Mouse (Mus musculus): ENCODE results near the gene Cdk13.

Cdk13 gene

GRCm38 (mm10) chr13:17804909-17805613 lies at the start of gene Cdk13:
Gene Cdk13, minus strand, starts transcription at chr13:17805097.
- peak; percentile 99 for DNase-seq (ENCODE audit: low spot score)

DNA sequence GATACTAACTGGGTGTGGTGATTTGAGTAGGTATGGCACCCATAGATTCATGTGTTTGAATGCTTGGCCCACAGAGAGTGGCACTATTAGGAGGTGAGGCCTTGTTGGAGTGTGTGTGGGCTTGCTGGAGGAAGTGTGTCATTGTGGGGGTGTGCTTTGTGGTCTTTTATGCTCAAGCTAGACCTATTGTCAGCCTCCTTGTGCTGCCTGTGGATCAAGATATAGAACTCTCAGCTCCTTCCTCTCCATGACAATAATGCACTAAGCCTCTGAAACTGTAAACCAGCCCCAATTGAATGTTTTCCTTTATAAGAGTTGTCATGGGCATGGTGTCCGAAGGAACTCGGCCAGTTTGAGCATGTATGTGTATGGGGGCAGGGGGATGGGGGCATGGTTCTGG lies 38.4 kb upstream of the Cdk13 start:
- no peak for DNase-seq (ENCODE audit: low spot score)

- DNase-seq (ENCODE audit: low spot score) = no peak
Observed at GRCm38 (mm10) chr13:17842756-17843155, 37.9 kb upstream of the Cdk13 start.

GRCm38 (mm10) chr13:17839137-17839536 lies 34.2 kb upstream of the Cdk13 start:
- DNase-seq (ENCODE audit: low spot score) = no peak

DNA sequence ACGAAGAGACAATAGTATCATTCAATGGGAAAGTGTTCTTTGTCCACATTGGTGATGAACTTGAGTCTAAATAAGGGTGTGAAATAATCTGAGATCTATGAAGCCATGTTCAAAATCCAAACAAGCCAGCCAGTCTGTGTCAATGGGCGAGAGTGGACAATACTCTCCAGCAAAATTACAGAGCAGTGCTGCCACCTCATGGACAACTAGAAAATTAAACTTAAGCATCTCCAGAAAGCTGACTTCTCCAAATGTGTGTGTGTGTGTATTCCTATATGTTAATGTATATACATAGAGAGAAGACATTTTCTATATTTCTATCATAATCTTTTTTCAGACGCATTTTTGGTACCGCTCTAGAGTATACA lies 33.6 kb upstream of the Cdk13 start:
- DNase-seq (ENCODE audit: low spot score) = peak; percentile 74

DNA sequence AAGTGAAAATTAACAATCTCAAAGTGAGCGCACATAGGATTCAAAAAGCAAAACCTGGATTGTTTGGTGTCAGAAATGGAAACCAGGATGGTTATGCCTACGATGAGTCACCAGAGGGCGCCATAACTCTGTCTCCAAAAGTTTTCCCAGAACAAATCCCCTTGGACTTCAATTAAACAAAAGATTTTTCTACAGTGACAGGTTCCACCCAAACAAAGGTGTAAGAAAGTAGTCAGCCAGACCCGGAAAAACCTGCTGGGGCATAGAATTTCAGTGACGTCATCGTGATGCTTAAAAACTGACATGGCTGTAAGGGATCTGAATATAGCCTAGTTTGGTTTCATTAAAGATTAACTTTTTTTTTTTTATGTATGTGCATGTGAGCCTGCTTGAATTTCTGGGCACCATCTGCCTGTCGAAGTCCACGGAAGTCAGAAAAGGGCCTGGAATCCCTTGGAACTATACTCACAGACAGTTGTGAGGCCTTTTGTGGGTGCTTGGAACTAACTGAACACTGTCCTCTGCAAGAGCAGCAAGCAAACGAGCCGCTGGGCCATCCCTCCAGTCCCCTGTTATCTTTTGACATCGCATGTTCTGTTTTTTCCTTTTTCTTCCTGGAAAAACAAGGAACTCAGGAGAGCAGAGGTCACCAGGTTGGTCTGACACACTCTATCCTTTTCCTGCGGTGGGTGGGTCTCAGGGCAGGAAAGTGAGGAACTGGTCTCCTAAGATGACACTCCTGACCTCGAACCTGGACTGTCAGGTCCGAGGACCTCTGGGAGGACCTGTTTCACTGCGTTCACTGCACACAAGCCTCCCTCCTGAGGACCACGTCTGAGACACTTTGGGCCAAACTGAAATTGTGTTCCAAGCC lies 33.0 kb upstream of the Cdk13 start:
- DNase-seq (ENCODE audit: low spot score) = peak; percentile 24

GRCm38 (mm10) chr13:17836808-17837207 lies 31.9 kb upstream of the Cdk13 start:
- DNase-seq (ENCODE audit: low spot score) = no peak

DNA sequence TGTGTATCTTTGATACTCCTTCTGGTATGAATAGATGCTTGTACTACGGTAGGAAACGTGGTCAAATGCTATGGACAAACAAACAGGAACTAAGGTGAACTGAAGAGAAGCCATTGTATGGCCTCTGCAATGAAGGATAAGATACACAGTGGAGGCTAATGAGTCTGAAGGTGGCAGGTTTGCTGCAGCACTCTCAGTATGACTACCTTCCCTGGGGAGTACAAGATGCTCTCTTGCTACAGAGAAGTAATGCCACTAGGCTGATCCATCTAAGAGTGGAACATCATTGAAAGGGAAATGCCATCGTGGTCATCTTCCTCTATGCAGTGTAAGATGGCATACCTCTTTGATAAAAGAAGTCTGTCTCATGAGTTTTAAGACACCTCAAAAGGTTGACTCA lies 28.0 kb upstream of the Cdk13 start:
- DNase-seq (ENCODE audit: low spot score) = no peak

- DNase-seq (ENCODE audit: low spot score) = no peak
Observed at GRCm38 (mm10) chr13:17817226-17817625, 12.3 kb upstream of the Cdk13 start.

- no peak for DNase-seq (ENCODE audit: low spot score)
Observed at GRCm38 (mm10) chr13:17805614-17805975, 698 bp upstream of the Cdk13 start.

GRCm38 (mm10) chr13:17804058-17804841 lies 647 bp downstream of the Cdk13 start:
- peak; percentile 16 for DNase-seq (ENCODE audit: low spot score)

- peak; percentile 70 for DNase-seq (ENCODE audit: low spot score)
Observed at GRCm38 (mm10) chr13:17803331-17804057, 1.4 kb downstream of the Cdk13 start.

- DNase-seq (ENCODE audit: low spot score) = no peak
Observed at GRCm38 (mm10) chr13:17802880-17803279, 2.0 kb downstream of the Cdk13 start.

DNA sequence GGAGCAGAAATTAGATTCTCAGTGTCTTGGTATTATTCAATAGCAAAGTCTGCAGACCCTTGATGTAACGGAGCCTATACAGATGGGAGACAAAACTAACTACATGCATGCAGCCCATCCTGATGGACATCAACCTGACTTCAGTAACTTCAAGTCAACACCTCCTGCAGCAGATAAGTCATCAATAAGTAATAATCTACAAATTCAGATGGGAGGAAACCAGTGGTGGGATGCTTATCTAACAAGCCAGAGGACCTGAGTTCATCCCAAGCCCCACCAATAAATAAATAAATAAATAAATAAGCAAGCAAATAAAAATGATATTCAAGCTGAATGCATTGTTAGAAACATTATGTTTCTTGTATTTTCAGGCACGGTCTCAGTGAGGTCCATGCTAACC lies 5.2 kb downstream of the Cdk13 start:
- no peak for DNase-seq (ENCODE audit: low spot score)

DNA sequence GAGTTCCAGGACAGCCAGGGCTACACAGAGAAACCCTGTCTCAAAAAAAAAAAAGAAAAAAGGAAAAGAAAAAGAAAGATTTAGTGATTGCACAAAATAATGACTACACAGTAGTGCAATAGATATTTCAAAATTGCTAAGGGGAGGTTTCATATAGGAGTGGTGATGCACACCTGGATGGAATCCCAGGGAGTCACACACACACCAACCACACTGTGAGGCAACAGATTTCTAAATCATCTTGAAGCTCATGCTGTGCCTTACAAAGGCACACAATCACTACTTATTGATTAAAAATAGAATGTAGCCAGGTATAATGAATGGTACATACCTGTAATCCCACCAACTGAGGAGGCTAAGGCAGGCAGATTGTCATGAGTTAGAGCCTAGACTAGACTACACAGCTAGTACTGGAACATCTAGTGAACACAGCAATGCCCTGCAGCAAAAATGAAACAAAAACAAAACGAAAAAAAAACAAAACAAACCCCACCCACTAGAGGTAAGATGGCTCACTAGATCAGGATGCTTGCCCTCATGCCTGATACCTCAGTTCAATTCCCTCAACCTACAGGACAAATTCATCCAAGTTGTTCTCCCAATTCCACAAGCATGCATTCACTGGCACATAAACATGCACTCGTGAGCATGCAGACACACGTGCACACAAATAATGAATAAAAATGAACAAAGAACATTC lies 9.0 kb downstream of the Cdk13 start:
- no peak for DNase-seq (ENCODE audit: low spot score)

- peak; percentile 12 for DNase-seq (ENCODE audit: low spot score)
Observed at GRCm38 (mm10) chr13:17783643-17784042, 21.3 kb downstream of the Cdk13 start.

- no peak for DNase-seq (ENCODE audit: low spot score)
Observed at GRCm38 (mm10) chr13:17779923-17780322, 25.0 kb downstream of the Cdk13 start.

GRCm38 (mm10) chr13:17776303-17776702 lies 28.6 kb downstream of the Cdk13 start:
- DNase-seq (ENCODE audit: low spot score) = no peak

DNA sequence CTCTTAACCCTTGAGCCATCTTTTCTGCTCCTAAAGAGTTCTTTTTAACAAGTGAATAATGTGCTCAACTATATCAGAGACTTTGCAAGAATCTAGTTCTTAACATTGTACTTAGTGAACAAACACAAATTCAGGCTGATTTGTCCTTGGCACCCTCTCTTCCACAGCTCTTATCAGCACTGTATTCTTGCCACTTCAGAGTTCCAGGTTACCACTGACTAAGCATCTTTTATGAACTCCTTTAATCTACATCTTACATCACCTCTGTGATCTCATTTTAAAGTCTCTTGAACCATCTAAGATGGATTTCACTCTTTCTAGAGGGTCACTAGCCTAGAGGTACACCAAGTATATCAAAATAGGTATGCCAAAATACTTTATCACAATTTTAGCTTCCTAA lies 29.5 kb downstream of the Cdk13 start:
- DNase-seq (ENCODE audit: low spot score) = peak; percentile 8

DNA sequence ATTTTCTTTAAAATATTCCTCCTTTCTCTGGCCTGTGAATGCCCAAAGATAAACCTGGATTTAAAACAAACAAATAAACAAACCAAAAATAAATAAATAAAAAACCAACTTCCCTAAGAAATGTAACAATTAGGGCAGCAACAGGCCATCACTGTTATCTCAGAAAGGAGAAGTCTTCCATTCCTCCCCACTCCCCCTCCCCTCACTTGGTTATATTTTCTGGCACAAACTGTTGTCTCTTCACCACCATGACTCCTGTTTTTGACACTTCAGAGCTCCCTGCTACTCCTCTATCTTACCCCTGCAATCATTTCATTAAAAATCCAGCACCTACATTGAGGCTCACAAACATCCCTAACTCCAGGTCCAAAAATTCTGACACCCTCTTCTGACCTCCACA lies 31.8 kb downstream of the Cdk13 start:
- no peak for DNase-seq (ENCODE audit: low spot score)

- DNase-seq (ENCODE audit: low spot score) = no peak
Observed at GRCm38 (mm10) chr13:17772574-17772973, 32.3 kb downstream of the Cdk13 start.

Measured in lung, postnatal 25 days (tissue).